Comparison of ENCODE assay signal across 10 mouse cellular contexts in the genomic region with DNA sequence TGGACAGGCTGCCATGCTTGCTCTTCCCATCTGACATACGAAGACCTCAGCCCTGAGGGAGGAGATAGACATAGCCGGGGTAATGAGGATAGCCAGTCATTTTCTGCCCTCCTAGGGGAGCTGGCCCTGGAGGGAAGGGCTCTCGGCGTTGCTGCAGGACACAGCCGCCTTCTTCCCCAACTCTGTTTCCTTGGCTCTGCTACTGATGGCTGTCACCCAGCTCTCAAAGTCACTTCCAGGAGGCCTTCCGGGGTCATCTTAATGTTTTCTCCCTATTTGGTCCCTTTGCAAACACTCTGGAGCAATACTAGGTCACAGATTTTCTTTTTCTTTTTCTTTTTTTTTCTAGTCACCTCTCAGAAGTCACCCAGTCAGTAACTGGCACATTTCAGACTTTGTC.
"Had no signal": no experiment of that assay in that cellular context is flagged by ENCODE, and none has a peak within 500 bp of the region (broad histone marks: within the 10 kb centered on the region; RNA-seq: fewer than 3 reads in every experiment).

No protein-coding gene starts in this region.

- H3K27ac ChIP-seq: layer of hippocampus, adult 2 months; limb, embryonic 12.5 days; macrophage; midbrain, embryonic 12.5 days; stomach, embryonic 15.5 days had no signal

- ATAC-seq: midbrain, embryonic 16.5 days had no signal

- H3K36me3 ChIP-seq: limb, embryonic 12.5 days; midbrain, embryonic 12.5 days; stomach, embryonic 15.5 days had no signal

- H3K4me3 ChIP-seq: layer of hippocampus, adult 2 months; limb, embryonic 12.5 days; megakaryocyte, embryonic 14.5 days; midbrain, embryonic 12.5 days; stomach, embryonic 15.5 days had no signal

- H3K4me2 ChIP-seq: limb, embryonic 12.5 days; liver, embryonic 11.5 days; midbrain, embryonic 12.5 days; stomach, embryonic 15.5 days had no signal

- DNase-seq: right cerebral cortex, postnatal 14 days; thymus, postnatal 36 days had no signal

- H3K27me3 ChIP-seq: limb, embryonic 12.5 days; midbrain, embryonic 12.5 days; stomach, embryonic 15.5 days had no signal

- H3K9me3 ChIP-seq: limb, embryonic 12.5 days; megakaryocyte, embryonic 14.5 days; midbrain, embryonic 12.5 days; stomach, embryonic 15.5 days had no signal

- H3K9ac ChIP-seq: limb, embryonic 12.5 days; midbrain, embryonic 12.5 days; stomach, embryonic 15.5 days had no signal
